Mouse (Mus musculus): ENCODE data around the gene Fyttd1. TPM values are rescaled to one million over a fixed set of nuclear protein-coding genes. Genes with fewer than 3 reads are reported as not detected.
"Not testable (repeated sequence)": the region's sequence is repeated elsewhere in the genome, so short reads cannot be mapped to it uniquely, and the experiment has no call there.

The Fyttd1 gene
- total RNA-seq, 2 experiments from 2014 or later = 86.0 to 88.7 TPM

- intact Hi-C loops (cut with DNase I) = loop anchor here (5.0 kb wide), 1 partner anchor 65 kb away; the partner anchor contains the start of gene Smbd1
- no peak for DNase-seq
Measured at GRCm38 (mm10) chr16:32876831-32877230, 469 bp upstream of the Fyttd1 start.

GRCm38 (mm10) chr16:32878157-32878598, 878 bp downstream of the Fyttd1 start:
- no peak for DNase-seq
- intact Hi-C loops (cut with DNase I) = loop anchor here (5.0 kb wide), 1 partner anchor 66 kb away; the partner anchor contains the start of gene Smbd1

GRCm38 (mm10) chr16:32878972-32879926, 1.9 kb downstream of the Fyttd1 start:
- no peak for DNase-seq
- intact Hi-C loops (cut with DNase I) = loop anchor here (5.0 kb wide), 1 partner anchor 67 kb away; the partner anchor contains the start of gene Smbd1

GRCm38 (mm10) chr16:32881538-32881937, 4.2 kb downstream of the Fyttd1 start:
- intact Hi-C loops (cut with DNase I) = no loop called here

GRCm38 (mm10) chr16:32887996-32888395, 10.7 kb downstream of the Fyttd1 start:
- no peak for DNase-seq
- intact Hi-C loops (cut with DNase I) = no loop called here

More at GRCm38 (mm10) chr16:32881538-32881937, 4.2 kb downstream of the Fyttd1 start:
- DNase-seq = no peak

- intact Hi-C loops (cut with DNase I) = no loop called here
- no peak for DNase-seq
Measured at GRCm38 (mm10) chr16:32889881-32890280, 12.6 kb downstream of the Fyttd1 start.

- intact Hi-C loops (cut with DNase I) = no loop called here
Measured at GRCm38 (mm10) chr16:32896126-32896525, 18.8 kb downstream of the Fyttd1 start.

GRCm38 (mm10) chr16:32901360-32902050, 24.2 kb downstream of the Fyttd1 start:
- no peak for DNase-seq
- intact Hi-C loops (cut with DNase I) = no loop called here

More at GRCm38 (mm10) chr16:32896126-32896525, 18.8 kb downstream of the Fyttd1 start:
- DNase-seq = no peak

GRCm38 (mm10) chr16:32902051-32902428, 24.7 kb downstream of the Fyttd1 start:
- no peak for DNase-seq
- intact Hi-C loops (cut with DNase I) = no loop called here

- intact Hi-C loops (cut with DNase I) = no loop called here
- DNase-seq = no peak
Measured at GRCm38 (mm10) chr16:32906186-32906585, 28.9 kb downstream of the Fyttd1 start.

- DNase-seq = no peak
- intact Hi-C loops (cut with DNase I) = no loop called here
Measured at GRCm38 (mm10) chr16:32906727-32907126, 29.4 kb downstream of the Fyttd1 start.

- DNase-seq = no peak
- intact Hi-C loops (cut with DNase I) = loop anchor here (5.0 kb wide), 1 partner anchor 44 kb away; no protein-coding TSS in a partner anchor
Measured at GRCm38 (mm10) chr16:32913212-32913611, 35.9 kb downstream of the Fyttd1 start.

- DNase-seq = peak; percentile 95 to 96
- intact Hi-C loops (cut with DNase I) = loop anchor here (5.0 kb wide), 1 partner anchor 43 kb away; no protein-coding TSS in a partner anchor
Measured at GRCm38 (mm10) chr16:32913937-32914881, 36.9 kb downstream of the Fyttd1 start, which contains the start of gene Lrch3. Gene Lrch3 (plus strand): TSS chr16:32914100.

- intact Hi-C loops (cut with DNase I) = loop anchor here (5.0 kb wide), 1 partner anchor 97 kb away; no protein-coding TSS in a partner anchor
- no peak for DNase-seq
Measured at GRCm38 (mm10) chr16:32915292-32916068, 38.2 kb downstream of the Fyttd1 start.

- DNase-seq; intact Hi-C loops (cut with DNase I): not testable (repeated sequence)
Measured at GRCm38 (mm10) chr16:32926629-32927028, 49.3 kb downstream of the Fyttd1 start.

GRCm38 (mm10) chr16:32927044-32927443, 49.7 kb downstream of the Fyttd1 start:
- no peak for DNase-seq
- intact Hi-C loops (cut with DNase I) = no loop called here

GRCm38 (mm10) chr16:32929918-32930317, 52.6 kb downstream of the Fyttd1 start:
- intact Hi-C loops (cut with DNase I) = no loop called here
- DNase-seq = no peak

GRCm38 (mm10) chr16:32934470-32934869, 57.2 kb downstream of the Fyttd1 start:
- no peak for DNase-seq
- intact Hi-C loops (cut with DNase I) = no loop called here

GRCm38 (mm10) chr16:32935088-32935487, 57.8 kb downstream of the Fyttd1 start:
- intact Hi-C loops (cut with DNase I) = no loop called here
- no peak for DNase-seq
